Mouse (Mus musculus) cerebellum, postnatal 14 days (tissue): ENCODE measurements around the gene Lrrc49.
A peak's percentile ranks its signal among the peaks of the same experiment; 100 is the strongest.

Source experiments
- DNase-seq, 2 experiments: peaks; one replicate each; pipeline ENCODE4 v3.0.0; 2021; ENCODE audit warnings: mixed read lengths in 2 of 2

Lrrc49 gene

GRCm38 (mm10) chr9:60595406-60595805 lies 92.6 kb downstream of the Lrrc49 start:
- DNase-seq, result no peak

GRCm38 (mm10) chr9:60592974-60593373 lies 95.0 kb downstream of the Lrrc49 start:
- DNase-seq, result peak in 1 of 2 experiments; percentile 61

GRCm38 (mm10) chr9:60592363-60592762 lies 95.6 kb downstream of the Lrrc49 start:
- DNase-seq, result no peak

- peak in 1 of 2 experiments; percentile 55 for DNase-seq
Observed at GRCm38 (mm10) chr9:60590871-60591624, 96.9 kb downstream of the Lrrc49 start.

- peak in 1 of 2 experiments; percentile 43 for DNase-seq
Observed at GRCm38 (mm10) chr9:60588914-60589313, 99.0 kb downstream of the Lrrc49 start.

GRCm38 (mm10) chr9:60586920-60587319 lies 101.0 kb downstream of the Lrrc49 start:
- no peak for DNase-seq

- DNase-seq, result no peak
Observed at GRCm38 (mm10) chr9:60585206-60585605, 102.8 kb downstream of the Lrrc49 start.

- DNase-seq, result no peak
Observed at GRCm38 (mm10) chr9:60582553-60582952, 105.4 kb downstream of the Lrrc49 start.

- DNase-seq, result no peak
Observed at GRCm38 (mm10) chr9:60573011-60573410, 114.9 kb downstream of the Lrrc49 start.

GRCm38 (mm10) chr9:60571725-60572124 lies 116.2 kb downstream of the Lrrc49 start:
- no peak for DNase-seq

- no peak for DNase-seq
Observed at GRCm38 (mm10) chr9:60571041-60571440, 116.9 kb downstream of the Lrrc49 start.

- peak; percentile 52 to 72 for DNase-seq
Observed at GRCm38 (mm10) chr9:60569366-60569765, 118.6 kb downstream of the Lrrc49 start.

GRCm38 (mm10) chr9:60563809-60564208 lies 124.1 kb downstream of the Lrrc49 start:
- DNase-seq, result no peak

GRCm38 (mm10) chr9:60562443-60563371 lies 125.3 kb downstream of the Lrrc49 start:
- no peak for DNase-seq

- DNase-seq, result no peak
Observed at GRCm38 (mm10) chr9:60561641-60562289, 126.2 kb downstream of the Lrrc49 start.

- no peak for DNase-seq
Observed at GRCm38 (mm10) chr9:60558507-60558906, 129.5 kb downstream of the Lrrc49 start.

- DNase-seq, result no peak
Observed at GRCm38 (mm10) chr9:60551238-60551637, 136.7 kb downstream of the Lrrc49 start.

- DNase-seq, result peak; percentile 65 to 76
Observed at GRCm38 (mm10) chr9:60548182-60548581, 139.8 kb downstream of the Lrrc49 start.

GRCm38 (mm10) chr9:60546169-60546568 lies 141.8 kb downstream of the Lrrc49 start:
- no peak for DNase-seq

GRCm38 (mm10) chr9:60545361-60546096 lies 142.4 kb downstream of the Lrrc49 start:
- no peak for DNase-seq

- no peak for DNase-seq
Observed at GRCm38 (mm10) chr9:60543422-60544015, 144.4 kb downstream of the Lrrc49 start.

- DNase-seq, result no peak
Observed at GRCm38 (mm10) chr9:60530310-60530709, 157.6 kb downstream of the Lrrc49 start.
